Mouse (Mus musculus): Measurements from ENCODE around the gene Itpkb.

Itpkb gene

DNA sequence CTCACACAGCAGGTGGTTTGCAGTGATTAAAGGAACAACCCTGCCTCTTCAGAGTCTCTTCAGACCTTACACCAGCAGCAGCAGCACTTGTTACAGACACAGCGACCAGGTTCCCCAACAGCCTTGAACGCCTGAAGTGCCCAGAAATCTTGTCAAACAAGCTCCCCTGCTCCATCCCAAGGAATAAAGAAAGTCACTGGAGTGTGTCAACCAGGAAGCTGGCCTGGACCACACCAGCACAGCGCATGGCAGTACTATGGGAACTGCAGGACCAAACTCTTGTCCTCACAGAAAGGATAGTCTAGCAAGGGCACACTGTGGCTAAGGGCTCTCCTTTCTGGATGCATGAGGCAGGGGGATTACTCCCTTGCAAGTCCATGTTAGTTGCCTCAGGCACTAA lies 114.1 kb downstream of the Itpkb start:
- DNase-seq (ENCODE audit: extremely low read depth, low read depth, low spot score): no peak

DNA sequence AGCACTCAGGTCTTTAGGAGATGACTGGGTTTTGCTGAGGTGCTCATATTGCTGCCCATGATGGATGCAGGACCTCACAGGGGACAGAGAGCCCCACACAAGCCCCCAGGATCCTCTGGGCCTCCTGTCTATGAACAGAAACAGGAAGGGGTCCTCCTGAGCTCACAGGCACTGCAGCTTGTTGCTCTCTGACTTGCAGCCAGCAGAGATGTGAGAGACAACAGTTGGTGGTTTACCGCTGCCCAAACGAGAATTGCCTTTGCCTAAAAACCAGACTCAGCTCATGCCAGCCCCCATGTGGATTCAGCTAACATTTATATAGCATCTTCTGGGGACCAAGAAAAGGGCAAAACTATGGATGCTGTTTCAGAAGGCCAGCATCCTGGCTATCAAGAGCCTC lies 119.4 kb downstream of the Itpkb start:
- no peak for DNase-seq (ENCODE audit: extremely low read depth, low read depth, low spot score)

DNA sequence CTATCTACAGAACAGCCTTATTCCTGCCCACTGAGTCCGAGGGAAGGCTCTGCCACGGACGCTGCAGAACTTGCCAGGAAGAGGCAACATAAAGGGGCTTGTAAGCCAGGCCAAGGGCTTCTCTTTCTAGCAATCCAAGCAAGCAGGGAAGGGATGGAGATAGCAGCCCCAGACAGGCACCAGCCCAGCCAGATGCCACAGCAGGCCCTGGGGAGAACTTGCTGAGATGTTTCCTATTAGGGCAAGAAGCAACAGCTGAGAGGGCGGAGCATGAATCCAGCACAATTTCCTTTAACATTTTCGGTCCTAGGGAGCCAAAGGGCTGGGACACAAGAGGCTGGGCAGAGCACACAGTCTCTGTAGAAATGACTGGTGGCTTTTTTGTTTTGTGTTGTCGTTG lies 128.0 kb downstream of the Itpkb start:
- no peak for DNase-seq (ENCODE audit: extremely low read depth, low read depth, low spot score)

DNA sequence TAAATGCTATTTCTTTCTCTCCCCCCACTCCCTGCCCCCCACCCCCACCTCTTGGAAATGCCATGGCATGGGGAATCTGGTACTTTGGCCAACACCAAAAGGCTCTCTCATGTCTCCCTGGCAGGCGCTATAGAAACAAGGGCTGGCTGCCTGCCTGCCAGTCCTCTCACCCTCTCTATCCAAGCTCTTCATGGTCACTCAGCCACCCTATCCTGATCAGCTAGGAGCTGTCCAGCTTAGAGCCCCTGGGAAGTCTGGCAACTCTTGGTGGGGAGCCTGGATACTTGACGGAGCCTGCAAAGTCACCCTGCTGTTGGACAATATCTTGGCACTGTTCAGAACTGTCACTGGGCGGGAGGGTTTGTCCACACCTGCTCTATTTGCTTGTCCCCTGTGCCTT lies 128.4 kb downstream of the Itpkb start:
- DNase-seq (ENCODE audit: extremely low read depth, low read depth, low spot score): no peak

DNA sequence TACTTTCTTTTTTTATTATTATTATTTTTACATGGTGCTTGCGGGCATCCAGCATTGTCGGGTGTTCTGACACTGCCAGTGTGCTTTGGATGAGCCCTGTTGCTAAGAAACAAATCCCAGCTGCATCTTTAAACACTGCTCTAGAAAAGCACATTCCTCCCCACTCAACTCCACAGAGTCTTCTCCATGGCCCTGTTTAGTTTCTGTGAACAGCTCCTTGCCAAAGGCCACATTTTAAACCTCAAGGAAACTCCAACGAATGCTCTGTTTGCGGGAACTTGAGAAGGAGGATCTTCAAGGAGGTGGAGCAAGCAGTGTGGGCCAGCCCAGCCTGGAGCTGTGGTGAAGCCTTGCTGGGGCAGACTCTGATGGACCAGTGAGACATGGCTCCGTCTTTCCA lies 130.4 kb downstream of the Itpkb start:
- DNase-seq (ENCODE audit: extremely low read depth, low read depth, low spot score): no peak

DNA sequence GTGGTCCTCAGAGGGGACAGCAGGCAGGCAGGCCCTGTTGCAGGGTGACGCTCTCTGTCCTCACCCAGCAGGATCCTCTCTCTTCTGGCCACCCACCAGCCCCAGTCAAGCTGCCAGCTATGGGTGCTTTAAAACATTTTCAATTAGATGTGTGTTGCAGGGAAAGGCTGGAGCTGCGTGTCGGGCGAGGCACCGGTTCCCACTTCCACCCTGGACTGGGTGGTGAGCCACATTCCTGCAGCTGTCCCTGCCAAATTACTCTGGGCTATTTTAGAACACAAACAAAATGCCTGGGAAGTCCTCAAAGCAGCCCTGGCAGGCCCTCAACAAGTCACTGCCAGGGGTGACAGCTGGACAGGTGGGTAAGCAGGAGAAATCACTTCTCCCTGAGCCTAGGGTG lies 132.1 kb downstream of the Itpkb start:
- no peak for DNase-seq (ENCODE audit: extremely low read depth, low read depth, low spot score)

DNA sequence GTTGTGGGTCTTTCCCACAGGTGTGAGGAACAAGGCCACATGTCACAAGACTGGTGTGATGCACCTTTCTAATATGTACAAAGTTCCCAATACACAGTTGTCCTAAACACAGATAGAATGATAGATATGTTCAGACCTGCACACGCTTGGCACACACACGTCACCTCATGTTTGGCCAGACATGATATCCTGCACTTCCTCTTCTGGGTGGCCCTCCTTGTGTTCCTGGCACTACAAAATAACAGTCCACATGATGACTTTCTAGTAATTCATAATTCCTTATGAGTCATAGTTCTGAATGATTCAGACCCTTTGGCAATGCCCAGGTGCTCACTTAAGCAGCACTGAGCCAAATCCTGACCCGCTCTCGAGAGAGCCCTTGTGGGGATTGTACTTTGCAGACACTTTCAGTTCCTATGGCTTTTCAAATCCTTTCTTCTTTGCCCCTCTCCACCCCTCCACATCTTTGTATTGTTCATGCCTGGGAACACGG lies 132.7 kb downstream of the Itpkb start:
- no peak for DNase-seq (ENCODE audit: extremely low read depth, low read depth, low spot score)

DNA sequence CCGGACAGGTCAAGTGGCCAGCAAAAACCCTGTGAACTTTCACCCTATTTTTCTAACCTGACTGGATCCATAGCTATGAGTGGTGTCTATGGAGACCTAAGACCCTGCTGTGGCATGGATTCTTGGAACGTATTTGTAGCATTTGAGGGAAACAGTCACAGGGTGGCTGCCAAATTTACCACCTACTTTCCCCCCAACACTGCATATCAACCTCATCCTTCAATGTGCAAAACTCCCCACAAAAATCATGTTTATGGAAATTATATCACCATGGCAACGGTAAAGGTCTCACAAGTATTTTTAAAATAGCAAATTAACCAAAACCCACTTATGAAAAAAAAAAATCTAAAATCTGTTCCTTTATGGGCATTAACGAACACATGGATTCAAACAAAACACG lies 134.1 kb downstream of the Itpkb start:
- DNase-seq (ENCODE audit: extremely low read depth, low read depth, low spot score): no peak

DNA sequence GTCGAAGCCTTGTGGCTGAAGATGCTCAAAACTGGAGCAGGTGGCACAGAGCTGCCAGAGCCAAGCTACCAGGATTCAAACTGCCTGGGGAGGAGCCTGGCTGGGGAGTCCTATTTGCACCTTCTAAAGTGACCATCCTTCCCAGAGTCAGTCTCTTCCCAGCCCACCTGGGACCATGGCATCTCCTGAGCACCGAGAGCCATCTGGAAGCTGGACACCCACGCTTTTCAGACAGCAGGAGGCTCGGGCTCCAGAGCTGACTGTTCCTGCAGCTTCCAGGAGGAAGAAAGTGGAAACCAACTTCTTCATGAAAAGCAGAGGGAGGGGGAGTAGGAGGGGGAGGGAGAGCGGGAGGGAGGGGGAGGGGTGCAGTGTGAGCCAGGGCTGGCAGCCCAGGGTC lies 135.3 kb downstream of the Itpkb start:
- DNase-seq (ENCODE audit: extremely low read depth, low read depth, low spot score): no peak

DNA sequence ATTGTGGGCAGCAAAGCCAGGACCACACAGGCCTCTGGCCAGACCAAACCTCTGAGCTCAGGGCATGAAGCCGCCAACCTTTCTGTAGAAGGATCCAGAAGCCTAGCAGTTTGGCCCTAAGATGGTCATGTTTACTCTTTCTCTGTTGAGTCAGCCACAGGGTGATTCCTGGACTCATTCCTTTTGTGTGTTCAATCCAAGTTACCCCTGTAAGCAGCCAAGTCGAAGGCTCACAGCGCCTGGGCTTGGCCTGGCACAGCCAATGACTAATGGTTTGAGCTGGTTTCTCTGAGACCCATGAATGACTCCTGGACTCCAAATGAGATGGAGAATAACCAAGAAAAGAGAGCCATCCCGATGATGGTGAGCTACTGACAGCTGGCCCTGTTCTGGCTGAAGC lies 137.7 kb downstream of the Itpkb start:
- no peak for DNase-seq (ENCODE audit: extremely low read depth, low read depth, low spot score)

DNA sequence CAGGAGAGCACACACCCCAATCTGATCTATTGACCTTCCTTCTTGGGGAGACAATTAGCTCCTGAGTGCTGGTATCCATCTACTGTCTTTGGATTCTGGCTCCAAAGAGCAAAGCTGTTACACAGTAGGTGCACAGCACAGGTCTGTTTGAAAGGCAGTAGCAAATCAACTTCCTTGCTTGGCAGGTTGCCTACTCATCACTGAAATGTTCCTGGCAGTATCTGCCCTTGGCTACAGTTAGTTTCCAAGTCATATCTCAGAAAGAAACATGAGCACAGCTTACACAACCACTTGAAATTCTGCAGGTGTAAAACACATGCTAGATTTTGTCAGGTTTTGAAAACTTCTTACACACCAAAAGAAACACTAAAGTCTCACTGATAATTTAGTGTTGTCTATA lies 143.3 kb downstream of the Itpkb start:
- no peak for DNase-seq (ENCODE audit: extremely low read depth, low read depth, low spot score)
